Comparison of ENCODE assay signal across 18 mouse cellular contexts in genomic region chr15:83046308-83046707, GRCm38 (mm10). TPM values are rescaled to one million over a fixed set of nuclear protein-coding genes. Genes with fewer than 3 reads are reported as not detected.
DNase-seq lines count a peak whose midpoint lies in the region; ATAC-seq and TF ChIP-seq lines count a peak whose summit lies in the region.
"Had no signal": no experiment of that assay in that cellular context is flagged by ENCODE, and none has a peak within 500 bp of the region (broad histone marks: within the 10 kb centered on the region; RNA-seq: fewer than 3 reads in every experiment).

No protein-coding gene starts in this region.

- H3K36me3 ChIP-seq in kidney, postnatal 0 days (ENCODE audit: insufficient read depth, low read length), result no peaks in the 10 kb centered on the region
- H3K36me3 ChIP-seq in thymus, adult 2 months (ENCODE audit: control insufficient read depth, insufficient read depth, low read length), result no peaks in the 10 kb centered on the region
- H3K36me3 ChIP-seq: embryonic facial prominence, embryonic 12.5 days; limb, embryonic 12.5 days had no signal

- H3K4me2 ChIP-seq in kidney, postnatal 0 days (ENCODE audit: low read length), result no peak overlapping the region
- H3K4me2 ChIP-seq: embryonic facial prominence, embryonic 12.5 days; forebrain, embryonic 13.5 days; hindbrain, embryonic 14.5 days; limb, embryonic 12.5 days had no signal

- no peak for ATAC-seq in kidney, postnatal 0 days (replicated peaks; ENCODE audit: low FRiP score, low read depth)
- ATAC-seq: CD4-positive, CD25-positive, alpha-beta regulatory T cell, adult 4 months; forebrain, embryonic 13.5 days had no signal

- H3K9me3 ChIP-seq in kidney, postnatal 0 days (replicated peaks; ENCODE audit: low read length), result 0 out of 2 replicates have a peak, but pooled peaks cover 5% of the 10 kb centered on the region
- H3K9me3 ChIP-seq: embryonic facial prominence, embryonic 12.5 days had no signal

- intact Hi-C loops in heart, postnatal 36 days (cut with DNase I), result no loop called here

- TF ChIP-seq POLR2A in thymus, adult 2 months (IDR thresholded peaks at IDR 0.05; ENCODE audit: control insufficient read depth, extremely low read depth, insufficient read depth, low read length, poor library complexity), result no peak
- no peak for TF ChIP-seq POLR2A in bone marrow macrophage, adult 2 months (IDR thresholded peaks at IDR 0.05; ENCODE audit: borderline replicate concordance, low read depth, low read length)

- peak; percentile 39; the same call in 1 of the 2 replicates for TF ChIP-seq CTCF in kidney, postnatal 0 days (IDR thresholded peaks at IDR 0.05; ENCODE audit: low read depth)
- peak; percentile 60; the same call in 1 of the 2 replicates for TF ChIP-seq CTCF in thymus, adult 2 months (IDR thresholded peaks at IDR 0.05; ENCODE audit: borderline replicate concordance, control insufficient read depth, extremely low read depth, insufficient read depth, low read length, poor library complexity)
- peak; percentile 37 for TF ChIP-seq CTCF in bone marrow macrophage, adult 2 months (IDR thresholded peaks at IDR 0.05; ENCODE audit: low read depth, low read length)

- no peaks in the 10 kb centered on the region for H3K4me1 ChIP-seq in kidney, postnatal 0 days (replicated peaks; ENCODE audit: insufficient read depth, low read length)
- peaks cover 9% of the 10 kb centered on the region for H3K4me1 ChIP-seq in thymus, adult 2 months (replicated peaks; ENCODE audit: control insufficient read depth, insufficient read depth, low read length)
- no peaks in the 10 kb centered on the region; the same call in 1 of the 2 replicates for H3K4me1 ChIP-seq in bone marrow macrophage, adult 2 months (ENCODE audit: control insufficient read depth, insufficient read depth, low read length)

- DNase-seq in kidney, postnatal 0 days (ENCODE audit: low spot score), result no peak
- no peak for DNase-seq in kidney, postnatal 4 days
- no peak for DNase-seq in thymus, adult 2 months
- DNase-seq in thymus, postnatal 0 days (ENCODE audit: low spot score), result no peak
- DNase-seq in testis, postnatal 14 days (ENCODE audit: low spot score), result peak; percentile 63
- DNase-seq in frontal cortex, adult 2 months (ENCODE audit: extremely low spot score in 1 of 2, low spot score in 1 of 2), result no peak
- no peak for DNase-seq in heart, postnatal 36 days
- DNase-seq: cerebellum, postnatal 10 days; gastrocnemius, postnatal 14 days; layer of hippocampus, postnatal 36 days; lung, postnatal 4 days; midbrain, embryonic 14.5 days had no signal

- 88% methylated on average over 3 of the region's 3 CpGs for WGBS in kidney, postnatal 0 days
- WGBS in thymus, adult 2 months, result 98% methylated on average over 3 of the region's 3 CpGs

- no peak overlapping the region for H3K9ac ChIP-seq in kidney, postnatal 0 days (ENCODE audit: low read depth, low read length)
- H3K9ac ChIP-seq: embryonic facial prominence, embryonic 12.5 days; forebrain, embryonic 13.5 days; hindbrain, embryonic 14.5 days; limb, embryonic 12.5 days had no signal

- no peak overlapping the region for H3K4me3 ChIP-seq in kidney, postnatal 0 days (replicated peaks; ENCODE audit: low read depth, low read length)
- no peak overlapping the region for H3K4me3 ChIP-seq in thymus, adult 2 months (ENCODE audit: control insufficient read depth, insufficient read depth, low read length)
- H3K4me3 ChIP-seq in bone marrow macrophage, adult 2 months (ENCODE audit: insufficient read depth, low read length), result no peak overlapping the region
- H3K4me3 ChIP-seq: embryonic facial prominence, embryonic 12.5 days; forebrain, embryonic 13.5 days; limb, embryonic 12.5 days had no signal

- H3K27ac ChIP-seq in kidney, postnatal 0 days, result no peak overlapping the region
- no peak overlapping the region for H3K27ac ChIP-seq in thymus, adult 2 months (ENCODE audit: control insufficient read depth, insufficient read depth, low read length)
- no peak overlapping the region for H3K27ac ChIP-seq in bone marrow macrophage, adult 2 months (ENCODE audit: insufficient read depth, low read depth, low read length)
- H3K27ac ChIP-seq: embryonic facial prominence, embryonic 12.5 days; forebrain, embryonic 13.5 days; hindbrain, embryonic 14.5 days; limb, embryonic 12.5 days had no signal

- no peaks in the 10 kb centered on the region for H3K27me3 ChIP-seq in kidney, postnatal 0 days (ENCODE audit: insufficient read depth, low read length)
- no peaks in the 10 kb centered on the region for H3K27me3 ChIP-seq in thymus, adult 2 months (ENCODE audit: control insufficient read depth, insufficient read depth, low read length)
- H3K27me3 ChIP-seq: embryonic facial prominence, embryonic 12.5 days; forebrain, embryonic 13.5 days had no signal

RNA-seq across cellular contexts. Expression of gene Nfam1, which starts 13.2 kb away (rescaled TPM):
- 2.2 and 2.3 TPM in 2 replicates for polyA plus RNA-seq in kidney, postnatal 0 days (2015; fragmentation: Nextera tagmentation; extraction: Ambion mirVana)
- 8.1 and 9.8 TPM in 2 replicates for polyA plus RNA-seq in thymus, adult 2 months (2012; rRNA removed)
- polyA plus RNA-seq in thymus, postnatal 0 days (2015; fragmentation: Nextera tagmentation; extraction: Ambion mirVana), result 3.2 and 3.6 TPM in 2 replicates
- 242 and 254 TPM in 2 replicates for polyA plus RNA-seq in bone marrow macrophage, adult 2 months (2012; ENCODE audit: insufficient read depth, insufficient read length, missing spikeins)
- 2.0 and 2.2 TPM in 2 replicates for polyA plus RNA-seq in frontal cortex, adult 2 months (2012; rRNA removed)
- 1 to 10 TPM; 2.3 to 4.4 TPM for total RNA-seq in heart, postnatal 36 days (2021)

RNA-seq across cellular contexts. Expression of gene Serhl, which starts 43.0 kb away (rescaled TPM):
- polyA plus RNA-seq in kidney, postnatal 0 days (2015; fragmentation: Nextera tagmentation; extraction: Ambion mirVana), result 76.5 and 83.5 TPM in 2 replicates
- 64.9 and 82.9 TPM in 2 replicates for polyA plus RNA-seq in thymus, adult 2 months (2012; rRNA removed)
- 74.8 and 83.2 TPM in 2 replicates for polyA plus RNA-seq in thymus, postnatal 0 days (2015; fragmentation: Nextera tagmentation; extraction: Ambion mirVana)
- 36.2 and 40.8 TPM in 2 replicates for polyA plus RNA-seq in bone marrow macrophage, adult 2 months (2012; ENCODE audit: insufficient read depth, insufficient read length, missing spikeins)
- 14.5 and 15.7 TPM in 2 replicates for polyA plus RNA-seq in frontal cortex, adult 2 months (2012; rRNA removed)
- 10 to 100 TPM; 43.6 to 46.5 TPM for total RNA-seq in heart, postnatal 36 days (2021)

RNA-seq across cellular contexts. Expression of gene Tcf20, which starts 58.6 kb away (rescaled TPM):
- 5.6 and 5.8 TPM in 2 replicates for polyA plus RNA-seq in kidney, postnatal 0 days (2015; fragmentation: Nextera tagmentation; extraction: Ambion mirVana)
- 48.7 and 69.3 TPM in 2 replicates for polyA plus RNA-seq in thymus, adult 2 months (2012; rRNA removed)
- 9.9 and 13.1 TPM in 2 replicates for polyA plus RNA-seq in thymus, postnatal 0 days (2015; fragmentation: Nextera tagmentation; extraction: Ambion mirVana)
- 20.1 and 21.4 TPM in 2 replicates for polyA plus RNA-seq in bone marrow macrophage, adult 2 months (2012; ENCODE audit: insufficient read depth, insufficient read length, missing spikeins)
- 31.3 and 38.3 TPM in 2 replicates for polyA plus RNA-seq in frontal cortex, adult 2 months (2012; rRNA removed)
- 10 to 100 TPM; 56.1 to 56.7 TPM for total RNA-seq in heart, postnatal 36 days (2021)

Comparison
In these comparisons a context has a peak if more than half of its experiments do, and no peak if none do; other contexts are left out.
1. RNA of gene Nfam1, which starts 13.2 kb away (polyA plus RNA-seq): 242 to 254 TPM in bone marrow macrophage, adult 2 months; 8.1 to 9.8 TPM in thymus, adult 2 months, 3.2 to 3.6 TPM in thymus, postnatal 0 days, 2.2 to 2.3 TPM in kidney, postnatal 0 days and 2.0 to 2.2 TPM in frontal cortex, adult 2 months; every median in the first group is over 10 times any median in the second.
2. Peak in every context shown above with its lines, with median percentiles within 50 percentile points of each other: CTCF ChIP-seq.